Mouse (Mus musculus) urinary bladder, postnatal 4 days (tissue): ENCODE data around the gene Ephb1.

ENCODE experiments used
- DNase-seq, 2 experiments: peaks; one replicate each; pipeline ENCODE4 v3.0.0; 2021 to 2022; ENCODE audit warnings: low spot score in 2 of 2

Ephb1 gene

GRCm38 (mm10) chr9:102249124-102249816 is 105.2 kb downstream of the Ephb1 start:
- DNase-seq, result no peak

DNA sequence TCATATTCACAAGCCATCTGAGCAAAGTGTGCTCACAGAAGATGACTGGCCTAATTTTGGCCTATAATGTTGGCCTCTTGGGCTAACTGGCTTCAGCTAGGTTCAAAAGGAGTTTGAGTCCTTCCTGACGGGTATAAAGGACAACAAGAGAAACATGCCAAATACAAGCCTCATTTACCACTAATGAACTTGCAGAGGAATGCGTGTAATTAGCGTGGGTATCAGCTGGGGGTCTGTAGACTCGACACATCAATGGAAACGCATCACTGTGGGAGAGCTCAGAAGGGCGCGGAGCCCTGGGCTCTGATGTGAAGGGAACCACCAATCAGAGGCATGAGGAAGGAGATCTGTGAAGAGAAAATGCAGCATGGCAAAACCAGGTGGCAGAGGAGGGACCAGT is 108.9 kb downstream of the Ephb1 start:
- DNase-seq, result no peak

- no peak for DNase-seq
Measured at GRCm38 (mm10) chr9:102243296-102243695, 111.2 kb downstream of the Ephb1 start.

DNA sequence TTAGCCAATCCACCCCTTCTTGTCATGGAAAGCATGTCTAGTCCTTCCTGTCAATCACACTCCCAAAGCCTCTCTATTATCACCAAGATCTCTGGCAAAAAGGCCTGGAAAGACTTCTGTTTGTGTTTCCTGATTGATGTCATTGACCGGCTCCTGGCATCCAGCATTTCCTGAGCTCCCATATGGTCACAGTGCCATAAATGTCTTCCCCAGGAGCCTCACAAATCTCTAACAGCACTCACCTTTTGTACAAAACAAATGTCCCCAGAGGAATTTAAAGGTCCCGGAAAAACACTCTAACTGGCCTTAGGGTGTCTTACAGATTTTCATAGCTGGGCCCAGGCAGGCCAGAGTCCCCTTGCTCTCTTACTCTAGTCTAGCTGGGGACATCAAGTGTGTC is 112.9 kb downstream of the Ephb1 start:
- DNase-seq, result no peak

DNA sequence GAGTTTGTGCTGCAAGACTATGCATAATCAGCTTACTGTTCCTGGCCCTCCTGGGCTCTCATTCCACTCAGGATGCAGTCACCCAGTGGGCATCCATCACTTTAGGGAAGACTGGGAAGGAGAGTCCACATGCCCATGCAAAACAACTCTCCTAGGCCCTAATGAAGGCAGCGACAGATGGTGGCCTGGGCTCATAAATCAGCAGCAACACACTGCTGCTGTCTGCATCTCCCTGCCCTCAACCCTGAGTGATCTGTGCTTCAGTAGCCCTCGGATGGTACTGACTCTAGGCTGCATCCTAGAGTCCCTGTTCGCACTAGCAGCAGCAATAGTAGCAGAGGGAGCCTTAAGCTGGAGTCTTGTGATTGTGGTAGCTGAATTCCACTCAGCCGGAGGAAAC is 114.3 kb downstream of the Ephb1 start:
- DNase-seq, result no peak

GRCm38 (mm10) chr9:102235444-102235951 is 119.0 kb downstream of the Ephb1 start:
- DNase-seq, result no peak

DNA sequence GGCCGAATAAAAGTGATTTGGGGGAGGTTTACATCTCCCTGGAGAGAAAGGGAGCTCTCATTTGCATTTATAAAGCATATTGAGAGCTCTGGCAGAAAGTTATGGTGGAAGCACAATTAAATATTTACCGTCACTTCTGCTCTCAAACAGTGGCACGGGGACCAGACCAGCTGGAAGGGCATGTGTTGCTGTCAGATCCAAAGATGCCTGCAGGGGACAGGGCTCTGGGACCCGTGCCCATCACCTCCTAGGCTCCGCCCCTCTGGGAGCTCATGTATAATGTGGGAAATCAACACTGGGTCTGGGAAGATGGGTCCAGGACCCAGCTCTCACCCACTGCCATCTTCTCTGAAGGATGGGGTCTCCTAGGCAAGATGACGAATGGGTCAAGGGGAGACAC is 123.2 kb downstream of the Ephb1 start:
- no peak for DNase-seq

DNA sequence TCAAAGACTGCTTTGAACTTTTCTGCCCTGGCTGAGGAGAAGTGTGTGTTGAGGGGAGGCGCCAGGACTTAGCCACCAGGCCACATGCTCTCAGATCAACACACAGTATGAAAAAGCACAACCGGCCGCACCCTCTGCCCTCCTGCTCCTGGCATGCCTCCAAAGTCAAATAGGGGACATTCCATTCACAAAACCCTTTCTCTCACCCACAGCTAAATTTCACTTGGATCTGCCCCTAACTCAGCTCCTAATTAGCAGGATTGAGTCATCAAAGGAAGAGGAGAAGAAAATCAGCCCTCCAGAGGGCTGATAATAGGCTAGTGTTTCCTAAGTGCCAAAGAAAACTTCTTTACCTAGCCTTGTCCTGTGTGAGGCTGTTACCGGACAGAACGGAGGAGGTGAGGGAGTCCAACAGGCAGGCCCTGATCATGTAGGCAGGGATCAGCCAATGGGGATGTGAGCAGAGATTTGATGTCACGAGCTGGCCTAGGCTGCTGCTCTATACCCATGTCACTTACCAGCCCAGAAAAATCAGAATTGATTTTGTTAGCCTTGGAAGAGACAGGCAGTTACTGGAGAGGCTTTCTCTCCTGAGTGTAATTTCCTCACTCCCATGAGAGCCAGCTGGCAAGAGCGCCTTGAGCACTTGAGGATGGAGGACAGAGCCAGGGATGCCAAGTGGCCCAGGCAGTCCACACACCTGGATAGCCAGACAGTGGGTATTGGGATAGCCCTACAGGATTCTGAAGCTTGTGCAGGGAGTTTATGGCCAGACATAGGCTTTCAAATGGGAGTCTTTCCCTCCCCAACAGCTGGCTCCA is 137.5 kb downstream of the Ephb1 start:
- no peak for DNase-seq

DNA sequence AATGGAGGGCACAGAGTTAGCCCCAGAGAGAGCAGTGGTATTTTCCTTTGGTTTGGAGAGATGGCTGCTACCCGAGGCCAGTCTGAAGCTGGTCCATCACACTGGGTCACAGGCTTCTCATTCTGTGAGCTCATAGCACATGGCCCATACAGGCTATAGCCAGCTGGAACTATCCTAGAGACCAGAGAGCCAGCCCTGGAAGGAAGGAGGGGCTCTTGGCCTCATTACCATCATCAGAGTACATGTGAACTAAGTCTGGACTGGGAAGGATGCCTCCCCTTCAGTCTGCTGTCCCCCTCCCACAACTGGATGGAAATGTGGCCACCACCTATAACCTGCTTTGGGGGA is 142.5 kb downstream of the Ephb1 start:
- DNase-seq, result no peak

- no peak for DNase-seq
Measured at GRCm38 (mm10) chr9:102211296-102212035, 143.0 kb downstream of the Ephb1 start.

- DNase-seq, result no peak
Measured at GRCm38 (mm10) chr9:102205518-102205917, 149.0 kb downstream of the Ephb1 start.

GRCm38 (mm10) chr9:102201867-102202266 is 152.6 kb downstream of the Ephb1 start:
- no peak for DNase-seq

- no peak for DNase-seq
Measured at GRCm38 (mm10) chr9:102196856-102197255, 157.6 kb downstream of the Ephb1 start.

- DNase-seq, result no peak
Measured at GRCm38 (mm10) chr9:102194063-102194462, 160.4 kb downstream of the Ephb1 start.

GRCm38 (mm10) chr9:102192724-102193685 is 161.5 kb downstream of the Ephb1 start:
- no peak for DNase-seq

GRCm38 (mm10) chr9:102190058-102190457 is 164.4 kb downstream of the Ephb1 start:
- DNase-seq, result no peak

DNA sequence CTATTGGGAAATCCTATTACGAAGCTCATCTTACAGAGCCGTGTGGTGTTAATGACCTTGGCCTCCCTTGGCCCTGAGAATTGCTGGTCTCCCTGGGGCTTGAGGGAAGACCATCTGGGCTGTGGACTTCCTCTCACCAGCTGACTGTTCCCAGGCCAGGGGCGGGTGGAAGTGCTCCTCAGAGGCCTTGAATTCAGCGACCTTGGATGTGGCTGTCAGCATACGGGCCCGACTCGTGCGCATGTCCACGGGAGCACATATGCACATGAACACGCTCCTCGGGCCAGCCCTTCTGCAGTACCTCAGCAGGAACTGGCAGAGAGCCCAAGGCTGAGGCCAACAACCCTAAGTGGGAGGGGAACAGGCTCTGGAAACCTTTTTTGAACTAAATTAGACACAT is 165.1 kb downstream of the Ephb1 start:
- DNase-seq, result peak; percentile 65 to 69

DNA sequence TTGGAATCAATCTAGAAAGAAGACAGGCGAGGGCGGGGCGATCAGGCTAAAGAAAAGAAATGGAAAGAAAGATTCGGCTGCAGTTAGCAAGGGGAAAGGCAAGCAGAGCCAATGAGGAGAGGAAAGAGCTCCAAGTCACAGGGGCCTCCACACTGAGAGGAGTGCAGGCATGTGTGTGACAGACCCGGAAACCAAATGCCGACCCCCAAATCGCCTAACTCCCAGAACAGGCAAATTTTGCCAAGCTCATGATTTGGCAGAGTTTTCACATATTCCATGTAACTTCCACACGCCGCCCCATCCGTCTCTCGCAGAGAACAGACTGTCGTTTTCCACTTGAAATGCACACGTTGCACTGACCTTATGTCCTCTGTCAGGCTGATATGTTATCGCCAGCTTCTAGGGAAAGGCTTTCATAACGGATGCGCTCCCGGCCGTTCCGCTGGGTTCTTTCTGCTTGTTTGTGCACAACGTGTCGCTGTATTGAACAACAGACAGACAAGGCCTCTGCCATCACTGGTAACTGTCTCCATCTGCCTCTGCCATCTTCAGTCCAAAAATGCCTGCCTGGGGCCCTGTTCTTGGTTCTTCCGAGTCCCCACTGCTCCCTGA is 170.7 kb downstream of the Ephb1 start:
- DNase-seq, result no peak

GRCm38 (mm10) chr9:102181810-102182490 is 172.5 kb downstream of the Ephb1 start:
- DNase-seq, result no peak

- no peak for DNase-seq
Measured at GRCm38 (mm10) chr9:102181276-102181675, 173.2 kb downstream of the Ephb1 start.
